Mouse (Mus musculus) kidney, adult 2 months (tissue): ENCODE data around the gene Aagab. TPM values are rescaled to one million over a fixed set of nuclear protein-coding genes. Genes with fewer than 3 reads are reported as not detected.

Experiments used
- DNase-seq: peaks from one replicate; pipeline ENCODE4 v3.0.0; 2021
- H3K27ac ChIP-seq: fragments of 200-500 bp; 2 replicates; pipeline ENCODE4 v1.5.1; 2012; ENCODE audit warnings: low read depth, low read length, control low read depth, inconsistent platforms; ENCODE audit not compliant: insufficient read depth
- H3K27me3 ChIP-seq: fragments of 200-500 bp; replicated peaks from 2 replicates; pipeline ENCODE4 v1.6.1; 2012; ENCODE audit warnings: mild to moderate bottlenecking, moderate library complexity, low read length, inconsistent platforms; ENCODE audit not compliant: control insufficient read depth, insufficient read depth
- H3K36me3 ChIP-seq: fragments of 200-500 bp; 2 replicates; pipeline ENCODE4 v1.6.1; 2012; ENCODE audit warnings: mild to moderate bottlenecking, moderate library complexity, low read length, inconsistent platforms; ENCODE audit not compliant: control insufficient read depth, insufficient read depth
- H3K4me1 ChIP-seq: fragments of 200-500 bp; 2 replicates; pipeline ENCODE4 v1.6.1; 2011; ENCODE audit warnings: low read length; ENCODE audit not compliant: control insufficient read depth, insufficient read depth
- H3K4me3 ChIP-seq: fragments of 200-500 bp; 2 replicates; pipeline ENCODE4 v1.5.1; 2011; ENCODE audit warnings: mild to moderate bottlenecking, low read depth, low read length, control low read depth; ENCODE audit not compliant: insufficient read depth
- CTCF ChIP-seq: fragments of 200-500 bp; conservative IDR thresholded peaks from 2 replicates; pipeline ENCODE4 v1.5.1; 2011; ENCODE audit warnings: low read depth, mild to moderate bottlenecking, control low read depth, low read length, moderate library complexity, mixed read lengths; ENCODE audit not compliant: insufficient read depth, insufficient read length
- POLR2A ChIP-seq: fragments of 200-500 bp; IDR thresholded peaks from one replicate; pipeline ENCODE4 v1.6.1; 2011; ENCODE audit warnings: low read depth, low read length, control low read depth
- WGBS: fragments of 180-500 bp; shearing (Covaris S2); methylation state at CpG from one replicate; pipeline ENCODE4 v1.1.7; 2018; 5-methylcytosine and 5-hydroxymethylcytosine counted together
- polyA plus RNA-seq: library from polyadenylated mRNA; depleted of rRNA; stranded (reverse); fragments of >200 nt; gene quantifications from 2 replicates; pipeline ENCODE4 v1.2.3, GENCODE M21; 2012

The Aagab gene
- polyA plus RNA-seq, 1 experiment: 15.7 TPM

GRCm38 (mm10) chr9:63662759-63663158 is 60.3 kb downstream of the Aagab start:
- TF ChIP-seq POLR2A: no peak
- TF ChIP-seq CTCF: no peak
- peak overlapping the region; percentile 89 for H3K27ac ChIP-seq
- WGBS: 47% methylated on average over 7 of the region's 7 CpGs
- no peak overlapping the region for H3K4me3 ChIP-seq
- no peaks in the 10 kb centered on the region for H3K27me3 ChIP-seq
- peak; percentile 83 for DNase-seq
- peaks cover 62% of the 10 kb centered on the region for H3K4me1 ChIP-seq
- no peaks in the 10 kb centered on the region for H3K36me3 ChIP-seq

GRCm38 (mm10) chr9:63663222-63663621 is 60.8 kb downstream of the Aagab start:
- WGBS: 54% methylated on average over 10 of the region's 10 CpGs
- Histone ChIP-seq H3K4me3 (no peak overlapping the region), H3K27ac (peak overlapping the region; percentile 89), H3K4me1 (peaks cover 66% of the 10 kb centered on the region), H3K36me3 (no peaks in the 10 kb centered on the region), H3K27me3 (no peaks in the 10 kb centered on the region)
- no peak for DNase-seq
- TF ChIP-seq CTCF (no peak), POLR2A (no peak)

- DNase-seq: peak; percentile 83
- peak overlapping the region; percentile 89 for H3K27ac ChIP-seq
- WGBS: 33% methylated on average over 2 of the region's 2 CpGs
These were observed 61.9 kb downstream of the Aagab start for GRCm38 (mm10) chr9:63664300-63664745.

GRCm38 (mm10) chr9:63664792-63665646 is 62.6 kb downstream of the Aagab start:
- Histone ChIP-seq H3K27me3 (no peaks in the 10 kb centered on the region), H3K4me1 (peaks cover 79% of the 10 kb centered on the region), H3K4me3 (no peak overlapping the region), H3K27ac (peak overlapping the region; percentile 76), H3K36me3 (no peaks in the 10 kb centered on the region)
- 31% methylated on average over 13 of the region's 13 CpGs for WGBS
- TF ChIP-seq CTCF: no peak
- no peak for TF ChIP-seq POLR2A
- DNase-seq: peak; percentile 81

More at GRCm38 (mm10) chr9:63664300-63664745, 61.9 kb downstream of the Aagab start:
- Histone ChIP-seq H3K4me1 (peaks cover 76% of the 10 kb centered on the region), H3K4me3 (no peak overlapping the region), H3K27me3 (no peaks in the 10 kb centered on the region), H3K36me3 (no peaks in the 10 kb centered on the region)
- no peak for TF ChIP-seq POLR2A
- TF ChIP-seq CTCF: no peak

GRCm38 (mm10) chr9:63666612-63667372 is 64.3 kb downstream of the Aagab start:
- Histone ChIP-seq H3K4me1 (peaks cover 69% of the 10 kb centered on the region), H3K27ac (peak overlapping the region; percentile 33), H3K36me3 (no peaks in the 10 kb centered on the region), H3K4me3 (no peak overlapping the region), H3K27me3 (no peaks in the 10 kb centered on the region)
- TF ChIP-seq POLR2A (no peak), CTCF (no peak)
- peak; percentile 77 for DNase-seq
- WGBS: 15% methylated on average over 18 of the region's 18 CpGs

- TF ChIP-seq CTCF (no peak), POLR2A (no peak)
- Histone ChIP-seq H3K4me3 (no peak overlapping the region), H3K4me1 (peaks cover 71% of the 10 kb centered on the region), H3K27me3 (no peaks in the 10 kb centered on the region), H3K27ac (peak overlapping the region; percentile 33), H3K36me3 (no peaks in the 10 kb centered on the region)
- no peak for DNase-seq
- WGBS: 27% methylated on average over 8 of the region's 8 CpGs
These were observed 64.9 kb downstream of the Aagab start for GRCm38 (mm10) chr9:63667373-63667724.

- WGBS: 47% methylated on average over 1 of the region's 1 CpGs
- TF ChIP-seq POLR2A (no peak), CTCF (no peak; the same call in 1 of the 2 replicates)
- H3K4me1 ChIP-seq: peaks cover 66% of the 10 kb centered on the region
- peak overlapping the region; percentile 55 for H3K27ac ChIP-seq
- peak; percentile 90 for DNase-seq
- H3K27me3 ChIP-seq: no peaks in the 10 kb centered on the region
- H3K36me3 ChIP-seq: no peaks in the 10 kb centered on the region
- H3K4me3 ChIP-seq: no peak overlapping the region
These were observed 66.2 kb downstream of the Aagab start for GRCm38 (mm10) chr9:63668621-63669020.
